Mouse (Mus musculus) duodenum, adult 2 months (tissue): ENCODE measurements around the gene Sun5. TPM values are rescaled to one million over a fixed set of nuclear protein-coding genes. Genes with fewer than 3 reads are reported as not detected.

Experiments
- polyA plus RNA-seq: library from polyadenylated mRNA; depleted of rRNA; stranded (reverse); fragments of >200 nt; gene quantifications from 2 replicates; pipeline ENCODE4 v1.2.3, GENCODE M21; 2012; ENCODE audit warnings: low replicate concordance; rRNA removed

Gene Sun5
- polyA plus RNA-seq: not detected in 2 replicates

GRCm38 (mm10) chr2:153870984-153871383, at the start of gene Sun5:
Sun5 (minus strand) TSS chr2:153871084.

GRCm38 (mm10) chr2:153917930-153918329, 47.0 kb upstream of the Sun5 start, which contains the start of gene Bpifb3:
Bpifb3 (plus strand) TSS chr2:153918230.

GRCm38 (mm10) chr2:153900088-153900487, 29.2 kb upstream of the Sun5 start, which contains the start of gene Bpifb6:
Bpifb6 (plus strand) TSS chr2:153900388.

GRCm38 (mm10) chr2:153874745-153875144, 3.9 kb upstream of the Sun5 start, which contains the start of gene Bpifb2:
Bpifb2 (plus strand) TSS chr2:153875045.

Other genes with a start within 250 kb of the Sun5 start
- 16.3 and 18.4 TPM in 2 replicates for gene Commd7, start 238.3 kb downstream of the Sun5 start, polyA plus RNA-seq
- 0.49 and 1.1 TPM in 2 replicates for gene Dnmt3b, start 221.6 kb downstream of the Sun5 start, polyA plus RNA-seq
- not detected in 2 replicates for gene Dnmt3c, start 174.4 kb downstream of the Sun5 start, polyA plus RNA-seq
- 1.7 and 2.0 TPM in 2 replicates for gene Mapre1, start 129.8 kb downstream of the Sun5 start, polyA plus RNA-seq
- gene Efcab8, start 91.2 kb downstream of the Sun5 start, polyA plus RNA-seq: 0.13 and 0.22 TPM in 2 replicates
- 0.07 TPM in 1 of 2 replicates, not detected in the other for gene Bpifb2, start 4.0 kb upstream of the Sun5 start, polyA plus RNA-seq
- gene Bpifb6, start 29.3 kb upstream of the Sun5 start, polyA plus RNA-seq: not detected in 2 replicates
- gene Bpifb3, start 47.1 kb upstream of the Sun5 start, polyA plus RNA-seq: not detected in 2 replicates
- 0.06 TPM in 1 of 2 replicates, not detected in the other for gene Bpifb4, start 67.1 kb upstream of the Sun5 start, polyA plus RNA-seq
- gene Bpifa6, start 103.9 kb upstream of the Sun5 start, polyA plus RNA-seq: not detected in 2 replicates
- not detected in 2 replicates for gene Bpifa2, start 137.2 kb upstream of the Sun5 start, polyA plus RNA-seq